Mouse (Mus musculus): ENCODE results near the gene Polr2j. TPM values are rescaled to one million over a fixed set of nuclear protein-coding genes. Genes with fewer than 3 reads are reported as not detected.

Polr2j gene
- polyA plus RNA-seq, 1 experiment from 2014 or later, result 270 TPM

DNA sequence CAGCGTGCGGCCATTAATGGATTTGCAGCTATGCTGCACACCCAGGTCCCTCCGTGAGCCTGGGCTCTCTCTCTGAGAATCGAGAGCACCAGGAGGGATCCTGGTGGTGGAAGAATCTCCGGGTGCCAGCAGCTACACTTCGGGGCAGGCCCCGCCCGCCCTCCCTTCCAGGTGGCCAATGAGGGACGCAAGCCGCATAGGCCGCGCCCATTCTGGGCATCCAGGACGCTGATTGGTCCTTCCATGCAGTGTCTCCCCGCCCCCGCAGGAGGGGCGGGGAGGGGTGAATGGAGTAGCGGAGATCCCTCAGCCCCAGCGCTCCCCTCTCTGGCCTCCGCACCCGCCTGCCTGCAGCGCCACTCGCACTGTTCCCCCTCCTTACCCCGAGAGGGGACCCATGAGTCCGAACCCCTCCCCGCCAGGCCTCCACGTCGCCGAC is 32.7 kb upstream of the Polr2j start, which contains the start of gene Rasa4:
Rasa4 (plus strand) TSS at position 248 of the 439 bp plus-strand sequence.
- under 1% methylated on average over 28 of the region's 28 CpGs for WGBS
- H3K4me1 ChIP-seq (ENCODE audit: control insufficient read depth, insufficient read depth, low read length), result peaks cover 13% of the 10 kb centered on the region
- H3K9ac ChIP-seq (ENCODE audit: low read depth, low read length), result peak within 1 kb of the TSS; percentile 32
- H3K4me2 ChIP-seq (replicated peaks; ENCODE audit: low read depth, low read length), result peak within 1 kb of the TSS; percentile 56
- H3K27me3 ChIP-seq (ENCODE audit: control insufficient read depth, insufficient read depth, low read length), result no peaks in the 10 kb centered on the region
- no peaks in the 10 kb centered on the region for H3K9me3 ChIP-seq (ENCODE audit: control insufficient read depth, low read length)
- no peak within 1 kb of the TSS for H3K27ac ChIP-seq (ENCODE audit: low read depth, low read length)
- ATAC-seq (ENCODE audit: low FRiP score, low TSS enrichment), result peak; percentile 94
- H3K36me3 ChIP-seq (ENCODE audit: control insufficient read depth, insufficient read depth, low read length), result 0 out of 2 replicates have a peak, but pooled peaks cover 3% of the 10 kb centered on the region
- H3K4me3 ChIP-seq (ENCODE audit: low read length), result peak within 1 kb of the TSS; percentile 44

DNA sequence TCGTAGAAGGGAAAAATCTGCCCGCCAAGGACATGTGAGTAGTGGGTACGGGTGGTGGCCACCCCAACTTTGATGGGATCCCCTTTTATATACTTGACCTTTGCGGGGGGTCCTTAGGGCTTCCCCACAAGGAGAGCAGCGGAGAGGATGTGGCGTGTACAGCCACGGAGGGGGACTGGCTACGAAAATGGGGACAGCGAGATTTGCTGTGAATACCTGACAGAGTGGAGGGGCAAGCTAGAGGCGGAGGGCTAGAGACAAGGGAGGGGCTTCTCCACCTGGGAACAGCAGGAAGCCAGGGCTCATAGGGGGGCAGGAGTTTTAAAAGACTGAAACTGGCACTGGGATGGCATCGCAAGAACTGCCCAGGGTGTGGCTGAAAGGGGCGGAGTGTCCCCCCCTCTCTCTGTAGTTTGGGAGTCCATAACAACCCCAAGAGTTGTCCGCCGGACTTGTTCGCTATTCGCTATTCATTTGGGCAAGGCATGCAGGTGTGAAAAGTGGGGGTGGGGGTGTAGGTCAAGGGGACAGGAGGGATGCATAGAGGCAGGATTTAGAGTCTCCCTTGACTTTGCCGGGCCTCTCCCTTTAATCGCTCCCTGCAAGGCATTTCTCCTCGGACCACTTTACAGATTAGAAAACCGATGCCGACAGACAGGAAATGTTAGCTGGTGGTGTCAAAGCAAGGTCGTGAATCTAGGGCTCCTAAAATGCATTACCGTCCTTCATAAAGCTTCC is 32.1 kb upstream of the Polr2j start:
- WGBS, result under 1% methylated on average over 23 of the region's 23 CpGs
- H3K9me3 ChIP-seq (ENCODE audit: control insufficient read depth, low read length), result no peaks in the 10 kb centered on the region
- peaks cover 13% of the 10 kb centered on the region for H3K4me1 ChIP-seq (ENCODE audit: control insufficient read depth, insufficient read depth, low read length)
- peak overlapping the region; percentile 44 for H3K4me3 ChIP-seq (ENCODE audit: low read length)
- ATAC-seq (ENCODE audit: low FRiP score, low TSS enrichment), result peak; percentile 9; the same call in 1 of the 2 replicates
- no peak overlapping the region for H3K27ac ChIP-seq (ENCODE audit: low read depth, low read length)
- H3K27me3 ChIP-seq (ENCODE audit: control insufficient read depth, insufficient read depth, low read length), result no peaks in the 10 kb centered on the region
- H3K9ac ChIP-seq (ENCODE audit: low read depth, low read length), result peak overlapping the region; percentile 32
- 0 out of 2 replicates have a peak, but pooled peaks cover 3% of the 10 kb centered on the region for H3K36me3 ChIP-seq (ENCODE audit: control insufficient read depth, insufficient read depth, low read length)
- peak overlapping the region; percentile 56 for H3K4me2 ChIP-seq (replicated peaks; ENCODE audit: low read depth, low read length)

GRCm38 (mm10) chr5:136084891-136085651 is 31.4 kb upstream of the Polr2j start:
- 0 out of 2 replicates have a peak, but pooled peaks cover 3% of the 10 kb centered on the region for H3K36me3 ChIP-seq (ENCODE audit: control insufficient read depth, insufficient read depth, low read length)
- H3K9ac ChIP-seq (ENCODE audit: low read depth, low read length), result peak overlapping the region; percentile 28
- 6% methylated on average over 21 of the region's 21 CpGs for WGBS
- ATAC-seq (ENCODE audit: low FRiP score, low TSS enrichment), result peak; percentile 34
- H3K4me3 ChIP-seq (ENCODE audit: low read length), result peak overlapping the region; percentile 44
- H3K9me3 ChIP-seq (ENCODE audit: control insufficient read depth, low read length), result no peaks in the 10 kb centered on the region
- peaks cover 13% of the 10 kb centered on the region for H3K4me1 ChIP-seq (ENCODE audit: control insufficient read depth, insufficient read depth, low read length)
- H3K4me2 ChIP-seq (replicated peaks; ENCODE audit: low read depth, low read length), result peak overlapping the region; percentile 56
- H3K27me3 ChIP-seq (ENCODE audit: control insufficient read depth, insufficient read depth, low read length), result no peaks in the 10 kb centered on the region
- H3K27ac ChIP-seq (ENCODE audit: low read depth, low read length), result no peak overlapping the region

DNA sequence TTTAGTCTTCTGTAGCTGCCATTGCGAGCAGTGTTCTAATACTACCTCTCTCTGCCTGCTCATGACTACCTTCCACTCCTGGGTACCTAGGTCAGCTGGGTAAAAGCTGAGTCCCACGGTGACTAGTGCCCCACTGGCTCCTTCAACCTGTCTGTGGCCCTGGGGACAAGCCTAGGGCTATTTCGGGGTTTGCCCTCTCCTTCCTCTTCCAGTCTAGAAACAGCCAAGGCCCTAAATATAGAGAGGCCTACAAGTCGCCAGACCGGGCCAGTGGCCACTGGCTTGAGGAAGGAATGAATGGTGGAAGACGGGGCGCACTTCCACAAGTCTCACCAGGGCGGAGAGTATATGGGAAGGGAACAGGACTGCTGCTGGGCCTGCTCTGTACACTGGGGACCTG is 30.1 kb upstream of the Polr2j start:
- H3K9me3 ChIP-seq (ENCODE audit: control insufficient read depth, low read length), result no peaks in the 10 kb centered on the region
- no peaks in the 10 kb centered on the region for H3K27me3 ChIP-seq (ENCODE audit: control insufficient read depth, insufficient read depth, low read length)
- ATAC-seq (ENCODE audit: low FRiP score, low TSS enrichment), result no peak

DNA sequence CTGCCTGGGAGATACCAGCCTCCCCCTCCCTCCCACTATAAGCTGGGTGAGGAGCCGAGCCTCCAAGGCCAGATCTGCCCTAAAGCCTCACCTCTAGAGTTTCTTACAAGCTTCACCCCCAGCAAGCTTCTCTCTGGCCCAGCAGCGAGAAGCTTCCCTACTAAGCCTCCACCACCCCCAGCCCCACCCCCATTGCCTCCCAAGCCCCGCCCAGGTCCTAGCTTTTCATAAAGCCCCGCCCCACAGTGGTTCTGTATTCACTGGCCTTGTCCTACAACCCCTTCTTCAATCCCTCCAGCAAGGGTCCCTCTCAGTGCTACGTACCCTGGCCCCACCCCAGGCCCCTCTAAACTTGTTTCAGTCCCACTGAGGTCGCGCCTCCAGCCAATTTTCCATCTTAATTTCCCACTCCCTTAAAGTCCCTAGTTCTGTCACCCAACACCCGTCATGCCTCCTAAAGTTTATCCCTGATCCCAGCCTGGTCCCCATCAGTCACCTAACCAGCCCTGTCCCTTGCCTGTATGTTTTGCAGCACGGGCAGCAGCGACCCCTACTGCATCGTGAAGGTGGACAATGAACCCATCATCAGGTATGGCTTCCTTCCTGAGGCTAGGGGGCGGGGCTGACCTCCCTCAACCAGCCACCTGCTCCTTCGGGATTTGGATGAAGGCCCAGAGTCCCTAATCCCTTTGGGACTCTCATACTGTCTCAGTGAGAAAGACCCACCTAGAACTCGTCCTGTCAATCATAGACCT is 27.4 kb upstream of the Polr2j start:
- Histone ChIP-seq H3K9ac (ENCODE audit: low read depth, low read length) (no peak overlapping the region), H3K36me3 (ENCODE audit: control insufficient read depth, insufficient read depth, low read length) (0 out of 2 replicates have a peak, but pooled peaks cover 7% of the 10 kb centered on the region), H3K4me3 (ENCODE audit: low read length) (no peak overlapping the region), H3K4me1 (ENCODE audit: control insufficient read depth, insufficient read depth, low read length) (peaks cover 13% of the 10 kb centered on the region), H3K9me3 (ENCODE audit: control insufficient read depth, low read length) (no peaks in the 10 kb centered on the region), H3K27ac (ENCODE audit: low read depth, low read length) (no peak overlapping the region), H3K27me3 (ENCODE audit: control insufficient read depth, insufficient read depth, low read length) (no peaks in the 10 kb centered on the region), H3K4me2 (replicated peaks; ENCODE audit: low read depth, low read length) (no peak overlapping the region)
- ATAC-seq (ENCODE audit: low FRiP score, low TSS enrichment), result no peak
- 21% methylated on average over 14 of the region's 14 CpGs for WGBS

More for the DNA sequence above, 30.1 kb upstream of the Polr2j start:
- Histone ChIP-seq H3K4me3 (ENCODE audit: low read length) (no peak overlapping the region), H3K4me1 (ENCODE audit: control insufficient read depth, insufficient read depth, low read length) (peaks cover 13% of the 10 kb centered on the region), H3K9ac (ENCODE audit: low read depth, low read length) (no peak overlapping the region), H3K27ac (ENCODE audit: low read depth, low read length) (no peak overlapping the region), H3K4me2 (replicated peaks; ENCODE audit: low read depth, low read length) (no peak overlapping the region), H3K36me3 (ENCODE audit: control insufficient read depth, insufficient read depth, low read length) (0 out of 2 replicates have a peak, but pooled peaks cover 6% of the 10 kb centered on the region)
- WGBS, result 94% methylated on average over 8 of the region's 8 CpGs

- Histone ChIP-seq H3K9ac (ENCODE audit: low read depth, low read length) (no peak overlapping the region), H3K36me3 (ENCODE audit: control insufficient read depth, insufficient read depth, low read length) (0 out of 2 replicates have a peak, but pooled peaks cover 4% of the 10 kb centered on the region), H3K4me1 (ENCODE audit: control insufficient read depth, insufficient read depth, low read length) (no peaks in the 10 kb centered on the region), H3K27ac (ENCODE audit: low read depth, low read length) (no peak overlapping the region), H3K9me3 (ENCODE audit: control insufficient read depth, low read length) (no peaks in the 10 kb centered on the region), H3K4me2 (replicated peaks; ENCODE audit: low read depth, low read length) (no peak overlapping the region), H3K4me3 (ENCODE audit: low read length) (no peak overlapping the region), H3K27me3 (ENCODE audit: control insufficient read depth, insufficient read depth, low read length) (no peaks in the 10 kb centered on the region)
- 62% methylated on average over 5 of the region's 5 CpGs for WGBS
- ATAC-seq (ENCODE audit: low FRiP score, low TSS enrichment), result no peak
Measured at GRCm38 (mm10) chr5:136091927-136092326, 24.5 kb upstream of the Polr2j start.

GRCm38 (mm10) chr5:136094249-136095010 is 22.0 kb upstream of the Polr2j start:
- ATAC-seq (ENCODE audit: low FRiP score, low TSS enrichment), result 0 out of 2 replicates have a peak, but pooled peaks have one; percentile 11
- Histone ChIP-seq H3K27ac (ENCODE audit: low read depth, low read length) (no peak overlapping the region), H3K9ac (ENCODE audit: low read depth, low read length) (no peak overlapping the region), H3K4me1 (ENCODE audit: control insufficient read depth, insufficient read depth, low read length) (no peaks in the 10 kb centered on the region), H3K9me3 (ENCODE audit: control insufficient read depth, low read length) (no peaks in the 10 kb centered on the region), H3K27me3 (ENCODE audit: control insufficient read depth, insufficient read depth, low read length) (no peaks in the 10 kb centered on the region), H3K4me3 (ENCODE audit: low read length) (no peak overlapping the region), H3K36me3 (ENCODE audit: control insufficient read depth, insufficient read depth, low read length) (0 out of 2 replicates have a peak, but pooled peaks cover 4% of the 10 kb centered on the region), H3K4me2 (replicated peaks; ENCODE audit: low read depth, low read length) (no peak overlapping the region)
- WGBS, result 54% methylated on average over 8 of the region's 8 CpGs

- Histone ChIP-seq H3K4me2 (replicated peaks; ENCODE audit: low read depth, low read length) (no peak overlapping the region), H3K4me1 (ENCODE audit: control insufficient read depth, insufficient read depth, low read length) (no peaks in the 10 kb centered on the region), H3K9me3 (ENCODE audit: control insufficient read depth, low read length) (no peaks in the 10 kb centered on the region), H3K9ac (ENCODE audit: low read depth, low read length) (no peak overlapping the region), H3K36me3 (ENCODE audit: control insufficient read depth, insufficient read depth, low read length) (0 out of 2 replicates have a peak, but pooled peaks cover 4% of the 10 kb centered on the region), H3K27ac (ENCODE audit: low read depth, low read length) (no peak overlapping the region), H3K4me3 (ENCODE audit: low read length) (no peak overlapping the region), H3K27me3 (ENCODE audit: control insufficient read depth, insufficient read depth, low read length) (no peaks in the 10 kb centered on the region)
- 67% methylated on average over 7 of the region's 7 CpGs for WGBS
- ATAC-seq (ENCODE audit: low FRiP score, low TSS enrichment), result 0 out of 2 replicates have a peak, but pooled peaks have one; percentile 2
Measured at GRCm38 (mm10) chr5:136095089-136095488, 21.3 kb upstream of the Polr2j start.
